Mouse (Mus musculus) brain, embryonic 14.5 days (tissue): Measurements from ENCODE around the gene Cyp24a1.

Source experiments
- CTCF ChIP-seq: fragments of 200-500 bp; IDR thresholded peaks from 2 replicates; pipeline ENCODE4 v1.5.1; 2012; ENCODE audit warnings: inconsistent platforms, mild to moderate bottlenecking, moderate library complexity, borderline replicate concordance; ENCODE audit not compliant: insufficient read depth, insufficient read length; ENCODE audit errors: extremely low read depth
- POLR2A ChIP-seq: fragments of 200-500 bp; IDR thresholded peaks from 2 replicates; pipeline ENCODE4 v1.6.1; 2012; ENCODE audit warnings: mild to moderate bottlenecking, inconsistent platforms, borderline replicate concordance; ENCODE audit not compliant: poor library complexity, insufficient read depth, insufficient read length, severe bottlenecking; ENCODE audit errors: extremely low read depth

DNA sequence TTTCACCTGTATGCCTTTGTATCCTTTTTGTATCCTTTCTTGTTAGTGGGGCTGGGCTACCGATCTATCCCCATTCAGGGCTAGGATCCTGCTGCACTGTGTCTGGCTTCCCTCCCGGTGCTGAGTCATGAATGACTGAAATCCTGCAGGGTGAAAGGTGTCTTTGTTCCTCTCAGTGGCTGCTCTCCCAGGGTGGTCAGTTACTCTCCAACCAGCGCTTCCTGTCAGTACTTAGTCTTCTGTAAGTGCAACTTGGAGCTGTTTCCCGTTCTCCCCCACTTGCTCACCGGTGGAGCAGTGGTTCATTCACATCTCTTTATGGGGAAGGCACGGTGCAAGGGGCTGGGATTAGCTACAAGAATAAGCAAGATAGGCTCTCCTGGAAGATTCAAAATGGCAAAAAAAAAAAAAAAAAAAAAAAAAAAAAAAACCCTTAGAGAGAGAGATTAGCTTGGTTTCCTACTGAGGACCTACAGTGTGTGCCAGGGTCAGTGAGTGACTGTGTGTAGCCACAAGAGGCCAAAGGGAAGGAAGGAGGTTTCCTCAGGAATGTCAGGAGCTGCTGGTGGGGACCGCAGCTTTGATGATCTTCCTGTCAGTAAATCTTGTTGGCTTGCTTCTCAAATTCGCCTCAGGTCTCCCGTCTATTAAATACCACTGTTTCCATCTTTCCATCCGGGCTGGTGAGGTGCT, 27.2 kb downstream of the Cyp24a1 start:
- TF ChIP-seq CTCF (no peak), POLR2A (no peak)
